Mouse (Mus musculus) midbrain, embryonic 16.5 days (tissue): ENCODE measurements around the gene 1700017N19Rik. TPM values are rescaled to one million over a fixed set of nuclear protein-coding genes. Genes with fewer than 3 reads are reported as not detected.

Experiments
- ATAC-seq: fragments of 200-750 bp; cut with Nextera tagmentation; 2 replicates; pipeline ENCODE4 v1.8.0; 2017; ENCODE audit warnings: moderate TSS enrichment
- H3K27ac ChIP-seq: fragments of 300-500 bp; sonication (generic); 2 replicates; pipeline ENCODE4 v1.5.1; 2014; ENCODE audit warnings: mild to moderate bottlenecking, low read length, mixed read lengths
- H3K27me3 ChIP-seq: fragments of 300-500 bp; sonication (generic); 2 replicates; pipeline ENCODE4 v1.6.1; 2014; ENCODE audit warnings: low read depth, low read length, mixed read lengths; ENCODE audit not compliant: control insufficient read depth, insufficient read depth
- H3K36me3 ChIP-seq: fragments of 300-500 bp; sonication (generic); 2 replicates; pipeline ENCODE4 v1.6.1; 2014; ENCODE audit warnings: mild to moderate bottlenecking, low read length, moderate library complexity, mixed read lengths; ENCODE audit not compliant: control insufficient read depth, insufficient read depth
- H3K4me1 ChIP-seq: fragments of 300-500 bp; sonication (generic); 2 replicates; pipeline ENCODE4 v1.6.1; 2014; ENCODE audit warnings: mild to moderate bottlenecking, low read length, mixed read lengths; ENCODE audit not compliant: control insufficient read depth, insufficient read depth
- H3K4me2 ChIP-seq: fragments of 300-500 bp; sonication (generic); 2 replicates; pipeline ENCODE4 v1.6.1; 2014; ENCODE audit warnings: mild to moderate bottlenecking, low read length, mixed read lengths
- H3K4me3 ChIP-seq: fragments of 300-500 bp; sonication (generic); 2 replicates; pipeline ENCODE4 v1.5.1; 2014; ENCODE audit warnings: low read depth, mild to moderate bottlenecking, low read length, moderate library complexity, mixed read lengths
- H3K9ac ChIP-seq: fragments of 300-500 bp; sonication (generic); 2 replicates; pipeline ENCODE4 v1.6.1; 2014; ENCODE audit warnings: low read depth, low read length, mixed read lengths
- H3K9me3 ChIP-seq: fragments of 300-500 bp; sonication (generic); replicated peaks from 2 replicates; pipeline ENCODE4 v1.6.1; 2014; ENCODE audit warnings: mild to moderate bottlenecking, low read length, mixed read lengths; ENCODE audit not compliant: control insufficient read depth, poor library complexity, severe bottlenecking
- WGBS: fragments of 180-500 bp; shearing (Covaris S2); extraction: QIAGEN DNeasy Blood & Tissue Kit; methylation state at CpG from one replicate; pipeline ENCODE4 v1.1.7; 2014; 5-methylcytosine and 5-hydroxymethylcytosine counted together
- polyA plus RNA-seq: library from polyadenylated mRNA; unstranded; fragments of >200 nt; fragmentation: Nextera tagmentation; extraction: Ambion mirVana; gene quantifications from 2 replicates; pipeline ENCODE4 v1.2.1, GENCODE M21; 2015

1700017N19Rik gene
- polyA plus RNA-seq, 1 experiment from 2014 or later, result 0.23 TPM

DNA sequence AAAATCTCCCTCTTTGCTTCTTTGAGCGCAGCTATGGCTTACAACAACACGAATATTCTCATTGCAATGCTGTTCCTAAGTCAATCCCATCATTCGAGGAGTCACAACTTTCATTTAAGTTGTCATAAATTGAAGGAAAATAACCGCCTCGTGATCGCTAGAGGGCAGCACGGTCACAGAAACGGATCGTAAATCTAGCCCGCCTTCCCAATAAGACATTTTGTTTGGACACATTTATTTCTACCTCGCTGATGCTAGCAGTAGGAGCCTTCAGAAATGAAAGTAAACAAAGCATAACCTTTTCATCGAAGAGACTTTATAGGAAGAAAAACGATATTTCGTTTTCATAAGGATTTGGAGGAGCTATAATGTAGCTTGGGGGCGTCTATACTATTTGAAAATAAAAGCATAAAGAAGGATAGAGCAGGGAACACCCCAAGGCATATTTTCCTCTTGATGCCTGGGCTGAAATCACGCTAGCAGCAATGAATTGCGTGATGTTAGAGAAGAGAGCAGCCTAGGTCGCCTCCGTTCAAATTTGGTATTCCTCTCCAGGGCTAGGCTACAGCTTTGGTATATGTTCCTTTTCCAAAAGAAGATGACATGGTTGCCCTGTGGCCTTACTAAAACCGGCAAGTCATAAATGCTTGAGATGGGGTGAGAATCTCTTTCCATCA, 39.6 kb downstream of the 1700017N19Rik start:
- Histone ChIP-seq H3K4me1 (peaks cover 6% of the 10 kb centered on the region; the same call in 1 of the 2 replicates), H3K4me3 (no peak overlapping the region), H3K9me3 (no peaks in the 10 kb centered on the region), H3K27ac (peak overlapping the region; percentile 87), H3K36me3 (no peaks in the 10 kb centered on the region), H3K27me3 (no peaks in the 10 kb centered on the region), H3K9ac (peak overlapping the region; percentile 48; the same call in 1 of the 2 replicates), H3K4me2 (peak overlapping the region; percentile 46)
- ATAC-seq, result peak; percentile 88
- WGBS, result 15% methylated on average over 20 of the region's 20 CpGs

- 81% methylated on average over 3 of the region's 3 CpGs for WGBS
- Histone ChIP-seq H3K36me3 (no peaks in the 10 kb centered on the region), H3K9me3 (no peaks in the 10 kb centered on the region), H3K27ac (no peak overlapping the region), H3K4me2 (no peak overlapping the region), H3K4me1 (no peaks in the 10 kb centered on the region), H3K27me3 (no peaks in the 10 kb centered on the region), H3K4me3 (no peak overlapping the region), H3K9ac (no peak overlapping the region)
- no peak for ATAC-seq
These were observed 52.6 kb downstream of the 1700017N19Rik start for GRCm38 (mm10) chr10:100642887-100643286.

DNA sequence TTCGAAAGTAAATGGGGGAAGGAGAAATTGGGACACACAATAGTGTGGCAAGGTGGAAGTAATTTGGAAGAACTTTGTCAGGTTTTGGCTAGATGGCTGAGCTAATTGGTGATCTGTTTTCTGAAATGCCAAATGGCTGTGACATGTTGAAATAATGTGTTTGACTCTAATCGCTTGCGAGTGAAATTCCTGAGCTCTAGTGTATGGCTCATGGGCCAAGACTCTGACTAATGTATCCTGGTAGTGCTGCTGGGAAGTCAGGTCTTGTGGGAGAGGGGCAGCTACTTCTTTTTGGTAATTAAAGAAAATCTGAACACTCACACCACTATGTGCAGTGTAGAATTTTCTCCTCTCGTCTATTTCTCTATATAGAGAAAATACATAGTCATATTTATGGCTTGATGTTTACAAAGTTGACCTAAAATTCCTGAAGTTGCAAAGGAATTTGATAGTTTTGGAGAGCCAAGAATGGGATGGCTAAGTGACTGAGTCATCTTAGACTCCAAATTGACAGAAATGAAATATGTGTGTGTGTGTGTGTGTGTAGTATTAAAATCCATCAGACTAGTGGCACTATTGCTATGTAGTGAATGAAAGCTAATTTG, 55.1 kb downstream of the 1700017N19Rik start:
- WGBS, result 92% methylated on average over 4 of the region's 4 CpGs
- Histone ChIP-seq H3K27me3 (no peaks in the 10 kb centered on the region), H3K9me3 (no peaks in the 10 kb centered on the region), H3K4me2 (no peak overlapping the region), H3K9ac (no peak overlapping the region), H3K4me3 (no peak overlapping the region), H3K27ac (no peak overlapping the region), H3K36me3 (no peaks in the 10 kb centered on the region), H3K4me1 (no peaks in the 10 kb centered on the region)
- no peak for ATAC-seq

DNA sequence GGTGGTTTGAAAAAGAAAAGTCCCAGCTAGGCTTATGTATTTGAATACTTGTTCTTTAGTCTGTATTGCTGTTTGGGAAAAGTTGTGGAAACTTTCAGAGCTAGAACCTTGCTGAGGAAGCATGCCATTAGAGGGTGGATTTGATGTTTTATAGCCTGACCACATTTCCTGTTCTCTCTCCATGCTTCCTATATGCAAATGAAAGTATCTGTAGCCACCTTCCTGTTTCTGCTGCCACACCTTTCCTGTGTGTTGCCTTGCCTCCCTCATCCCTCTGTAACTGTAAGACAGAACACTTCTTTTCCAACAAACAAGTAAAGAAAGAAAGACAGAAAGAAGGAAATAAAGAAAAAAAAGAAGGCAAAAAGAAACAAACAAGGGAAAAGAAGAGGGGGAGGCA, 63.9 kb downstream of the 1700017N19Rik start:
- Histone ChIP-seq H3K4me2 (no peak overlapping the region), H3K27me3 (no peaks in the 10 kb centered on the region), H3K4me3 (no peak overlapping the region), H3K4me1 (no peaks in the 10 kb centered on the region), H3K27ac (no peak overlapping the region), H3K9me3 (no peaks in the 10 kb centered on the region), H3K9ac (no peak overlapping the region), H3K36me3 (no peaks in the 10 kb centered on the region)
- no peak for ATAC-seq

DNA sequence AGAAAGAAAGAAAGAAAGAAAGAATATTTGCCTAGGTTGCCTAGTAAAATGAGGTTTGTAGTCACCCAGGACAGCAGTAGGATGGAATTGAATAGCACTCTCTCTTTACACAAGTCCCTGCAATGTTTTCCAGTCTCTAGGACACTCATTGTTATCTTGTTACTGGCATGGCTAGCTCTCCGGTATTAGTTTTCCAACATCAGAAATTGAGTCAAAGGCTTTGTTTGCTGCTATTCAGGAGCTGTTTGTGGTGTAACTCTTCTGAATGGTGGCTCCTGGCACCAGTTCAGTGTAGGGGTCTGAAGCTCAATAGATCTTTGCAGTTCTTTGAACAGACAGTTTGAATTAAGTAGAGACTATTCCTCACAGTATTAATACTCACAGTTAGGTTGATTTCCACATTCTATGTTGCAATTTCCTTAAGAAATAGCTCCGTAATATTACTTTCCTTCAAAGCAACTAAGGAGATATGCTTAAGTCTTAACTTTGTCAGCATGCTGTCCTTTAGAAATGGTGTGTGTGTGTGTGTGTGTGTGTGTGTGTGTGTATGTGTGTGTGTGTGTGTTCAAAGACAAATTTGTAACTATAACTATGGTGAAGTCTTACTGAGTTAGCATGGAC, 71.8 kb downstream of the 1700017N19Rik start:
- Histone ChIP-seq H3K27me3 (no peaks in the 10 kb centered on the region), H3K4me3 (no peak overlapping the region), H3K4me1 (no peaks in the 10 kb centered on the region), H3K4me2 (no peak overlapping the region), H3K9me3 (no peaks in the 10 kb centered on the region), H3K27ac (no peak overlapping the region), H3K9ac (no peak overlapping the region), H3K36me3 (no peaks in the 10 kb centered on the region)
- 47% methylated on average over 2 of the region's 2 CpGs for WGBS
- peak; percentile 77 for ATAC-seq

Other genes with a start within 250 kb of the 1700017N19Rik start
- gene Gm4302, start 249.6 kb upstream of the 1700017N19Rik start, polyA plus RNA-seq, result not detected in 2 replicates
- not detected in 2 replicates for gene Gm4303, start 244.5 kb upstream of the 1700017N19Rik start, polyA plus RNA-seq
- not detected in 2 replicates for gene Gm4305, start 239.4 kb upstream of the 1700017N19Rik start, polyA plus RNA-seq
- not detected in 2 replicates for gene Gm4307, start 229.1 kb upstream of the 1700017N19Rik start, polyA plus RNA-seq
- gene Gm4312, start 207.9 kb upstream of the 1700017N19Rik start, polyA plus RNA-seq, result not detected in 2 replicates
- 11.9 and 12.1 TPM in 2 replicates for gene Tmtc3, start 103.1 kb upstream of the 1700017N19Rik start, polyA plus RNA-seq
- 6.4 and 6.6 TPM in 2 replicates for gene Cep290, start 102.9 kb upstream of the 1700017N19Rik start, polyA plus RNA-seq
- gene 4930430F08Rik, start 61 bp upstream of the 1700017N19Rik start, polyA plus RNA-seq, result 14.4 and 16.6 TPM in 2 replicates